Mouse (Mus musculus): ENCODE measurements around the gene Cav1. TPM values are rescaled to one million over a fixed set of nuclear protein-coding genes. Genes with fewer than 3 reads are reported as not detected.

The Cav1 gene
- polyA plus RNA-seq, 1 experiment from 2014 or later = 77.5 TPM

DNA sequence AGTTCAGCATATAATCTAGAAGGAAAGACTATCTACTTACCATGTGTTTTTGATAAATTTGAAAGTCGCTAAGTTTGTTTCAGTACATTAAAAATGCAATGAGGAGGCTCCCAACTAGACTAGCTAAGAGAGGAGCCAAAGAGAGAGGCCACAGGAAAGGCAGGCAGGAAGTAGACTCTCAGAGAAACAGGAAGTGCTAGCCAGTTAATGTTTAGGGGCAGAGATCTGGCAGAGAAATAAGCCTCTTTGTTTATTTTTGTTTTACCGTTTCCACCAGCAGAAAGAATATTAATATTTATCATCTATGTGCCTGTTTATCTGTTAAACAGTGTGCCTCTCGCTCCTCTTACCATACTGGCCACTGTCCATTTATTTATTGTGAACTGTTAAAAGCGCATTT, 19.8 kb upstream of the Cav1 start:
- H3K36me3 ChIP-seq = no peaks in the 10 kb centered on the region

GRCm38 (mm10) chr6:17295116-17295515, 11.0 kb upstream of the Cav1 start:
- Histone ChIP-seq H3K4me3 (no peak overlapping the region), H3K4me2 (no peak overlapping the region), H3K9me3 (no peaks in the 10 kb centered on the region), H3K27ac (no peak overlapping the region), H3K27me3 (no peaks in the 10 kb centered on the region), H3K9ac (no peak overlapping the region), H3K36me3 (no peaks in the 10 kb centered on the region), H3K4me1 (no peaks in the 10 kb centered on the region)
- 79% methylated on average over 5 of the region's 5 CpGs for WGBS
- no peak for ATAC-seq (ENCODE audit: insufficient number of reproducible peaks, insufficient read depth, low FRiP score, low TSS enrichment, low read depth)

More for the DNA sequence above, 19.8 kb upstream of the Cav1 start:
- no peak overlapping the region for H3K4me3 ChIP-seq
- no peak overlapping the region for H3K27ac ChIP-seq
- WGBS = 71% methylated on average over 4 of the region's 4 CpGs
- H3K27me3 ChIP-seq = no peaks in the 10 kb centered on the region
- no peak overlapping the region for H3K4me2 ChIP-seq
- peaks cover 9% of the 10 kb centered on the region for H3K4me1 ChIP-seq
- no peak for ATAC-seq (ENCODE audit: insufficient number of reproducible peaks, insufficient read depth, low FRiP score, low TSS enrichment, low read depth)
- no peaks in the 10 kb centered on the region for H3K9me3 ChIP-seq
- H3K9ac ChIP-seq = no peak overlapping the region

DNA sequence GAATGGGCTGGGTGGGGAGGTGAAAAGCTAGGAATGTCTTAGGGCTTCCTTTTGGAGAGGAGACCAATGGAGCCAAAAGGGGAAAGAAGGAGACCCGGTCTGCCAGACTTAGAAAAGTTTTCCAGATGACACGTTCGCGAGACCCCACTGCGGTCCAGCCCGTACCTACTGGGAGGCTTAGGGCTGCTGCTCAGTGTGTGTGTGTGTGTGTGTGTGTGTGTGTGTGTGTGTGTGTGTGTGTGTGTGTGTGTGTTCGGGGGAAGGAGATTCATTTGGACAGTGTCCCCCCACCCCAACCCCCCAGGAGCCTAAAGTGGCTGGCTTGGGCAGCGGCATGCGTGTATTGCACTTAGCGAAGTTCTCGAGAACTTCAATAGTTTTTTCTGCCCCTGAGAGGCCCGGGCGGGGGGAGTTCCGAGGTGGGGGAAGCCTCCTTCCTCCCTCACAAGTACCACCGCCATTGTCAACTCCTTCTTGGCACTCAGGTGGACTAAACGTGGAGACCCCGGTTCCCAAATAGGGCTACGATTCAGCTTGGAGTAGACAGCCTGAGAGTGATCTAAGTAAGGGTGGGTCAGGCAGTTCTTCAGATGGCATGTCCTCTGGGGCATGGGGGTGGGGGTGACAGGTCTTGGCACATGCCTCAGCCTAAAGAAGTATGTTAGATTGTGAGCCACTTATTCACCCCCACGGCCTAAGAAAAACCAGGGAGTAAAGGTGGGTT, 629 bp downstream of the Cav1 start:
- peak overlapping the region; percentile 12; the same call in 1 of the 2 replicates for H3K27ac ChIP-seq
- peaks cover 21% of the 10 kb centered on the region for H3K4me1 ChIP-seq
- peak overlapping the region; percentile 68 for H3K9ac ChIP-seq
- peak overlapping the region; percentile 94 for H3K4me2 ChIP-seq
- H3K36me3 ChIP-seq = no peaks in the 10 kb centered on the region
- peak overlapping the region; percentile 50 for H3K4me3 ChIP-seq
- WGBS = 1% methylated on average over 18 of the region's 19 CpGs
- ATAC-seq (ENCODE audit: insufficient number of reproducible peaks, insufficient read depth, low FRiP score, low TSS enrichment, low read depth) = no peak
- peaks cover 27% of the 10 kb centered on the region for H3K27me3 ChIP-seq
- no peaks in the 10 kb centered on the region for H3K9me3 ChIP-seq

DNA sequence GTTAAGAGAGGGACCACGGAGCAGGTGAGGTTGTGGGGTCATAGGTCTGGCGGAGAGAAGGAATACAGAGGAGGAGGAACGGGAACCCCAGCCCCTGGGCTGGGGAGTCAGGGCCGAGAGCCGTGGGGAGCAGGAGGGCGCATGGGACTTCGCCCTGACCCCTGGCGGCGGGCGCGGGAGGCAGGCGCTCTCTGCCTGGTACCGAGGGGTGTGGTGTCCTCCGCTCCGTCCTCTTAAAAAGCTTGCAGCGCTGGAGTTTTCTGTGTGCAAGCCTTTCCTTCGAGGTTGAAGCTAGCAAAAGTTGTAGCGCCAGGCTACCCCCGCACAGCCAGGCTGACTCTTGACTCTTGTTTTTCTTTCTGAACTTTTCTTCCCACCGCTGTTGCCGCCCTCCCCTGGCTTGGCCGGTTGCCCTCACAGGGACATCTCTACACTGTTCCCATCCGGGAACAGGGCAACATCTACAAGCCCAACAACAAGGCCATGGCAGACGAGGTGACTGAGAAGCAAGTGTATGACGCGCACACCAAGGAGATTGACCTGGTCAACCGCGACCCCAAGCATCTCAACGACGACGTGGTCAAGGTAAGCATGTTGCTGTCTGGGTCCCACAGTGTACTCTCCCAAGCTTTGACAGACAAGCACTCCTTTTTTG, 1.5 kb downstream of the Cav1 start:
- peak; percentile 78; the same call in 1 of the 2 replicates for ATAC-seq (ENCODE audit: insufficient number of reproducible peaks, insufficient read depth, low FRiP score, low TSS enrichment, low read depth)
- WGBS = 3% methylated on average over 31 of the region's 31 CpGs
- no peaks in the 10 kb centered on the region for H3K36me3 ChIP-seq
- H3K9ac ChIP-seq = peak overlapping the region; percentile 68
- no peak overlapping the region for H3K27ac ChIP-seq
- H3K4me3 ChIP-seq = peak overlapping the region; percentile 50
- H3K4me2 ChIP-seq = peak overlapping the region; percentile 94
- peaks cover 27% of the 10 kb centered on the region for H3K27me3 ChIP-seq
- peaks cover 21% of the 10 kb centered on the region for H3K4me1 ChIP-seq
- H3K9me3 ChIP-seq = no peaks in the 10 kb centered on the region

DNA sequence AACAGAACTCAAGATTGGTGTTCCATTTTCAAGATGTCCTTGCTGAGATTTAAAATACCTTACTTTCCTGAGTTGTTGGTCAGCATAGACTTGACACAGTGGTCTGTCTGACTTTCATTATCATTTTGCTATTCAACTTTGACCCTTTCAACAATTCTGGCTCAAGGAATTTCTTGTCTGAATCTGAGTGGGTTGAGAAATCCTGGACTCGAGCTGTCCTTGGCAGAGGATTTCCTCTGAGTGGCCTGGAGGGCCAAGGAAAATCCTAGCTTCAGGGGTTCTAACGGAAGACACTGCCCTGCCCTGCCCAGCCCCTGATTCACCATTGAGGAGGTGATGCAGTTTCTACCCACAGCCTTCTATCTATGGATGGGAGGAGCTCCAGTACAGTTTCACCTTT, 2.5 kb downstream of the Cav1 start:
- whole genome bisulfite sequencing = 40% methylated on average over 2 of the region's 2 CpGs
- no peak overlapping the region for H3K27ac ChIP-seq
- H3K36me3 ChIP-seq = no peaks in the 10 kb centered on the region
- ATAC-seq (ENCODE audit: insufficient number of reproducible peaks, insufficient read depth, low FRiP score, low TSS enrichment, low read depth) = no peak
- H3K4me2 ChIP-seq = peak overlapping the region; percentile 94
- peaks cover 21% of the 10 kb centered on the region for H3K4me1 ChIP-seq
- H3K9ac ChIP-seq = no peak overlapping the region
- peaks cover 27% of the 10 kb centered on the region for H3K27me3 ChIP-seq
- H3K9me3 ChIP-seq = no peaks in the 10 kb centered on the region
- no peak overlapping the region for H3K4me3 ChIP-seq

DNA sequence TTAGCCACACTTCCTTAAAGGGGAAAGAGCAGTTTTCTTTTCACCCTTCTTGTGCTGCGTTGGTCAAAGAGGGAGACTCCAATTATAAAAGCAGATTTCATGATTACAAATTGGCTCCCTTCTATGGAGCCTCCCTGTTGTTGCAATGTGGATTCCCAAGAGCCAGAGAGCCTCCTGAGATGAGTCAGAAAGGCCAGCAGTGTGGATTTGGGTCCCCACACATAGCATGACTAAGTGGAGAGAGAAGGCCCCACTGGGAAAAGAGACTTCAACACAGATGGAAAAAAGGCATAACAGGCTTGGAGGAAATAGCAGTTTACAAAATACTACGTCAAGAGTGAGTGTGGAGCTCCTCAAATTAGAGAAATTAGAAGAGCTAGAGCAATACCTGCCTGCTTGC, 3.1 kb downstream of the Cav1 start:
- no peak overlapping the region for H3K9ac ChIP-seq
- no peak overlapping the region for H3K4me3 ChIP-seq
- peaks cover 27% of the 10 kb centered on the region for H3K27me3 ChIP-seq
- no peak for ATAC-seq (ENCODE audit: insufficient number of reproducible peaks, insufficient read depth, low FRiP score, low TSS enrichment, low read depth)
- no peak overlapping the region for H3K4me2 ChIP-seq
- H3K36me3 ChIP-seq = no peaks in the 10 kb centered on the region
- no peak overlapping the region for H3K27ac ChIP-seq
- peaks cover 21% of the 10 kb centered on the region for H3K4me1 ChIP-seq
- H3K9me3 ChIP-seq = no peaks in the 10 kb centered on the region
- WGBS = 76% methylated on average over 2 of the region's 2 CpGs

DNA sequence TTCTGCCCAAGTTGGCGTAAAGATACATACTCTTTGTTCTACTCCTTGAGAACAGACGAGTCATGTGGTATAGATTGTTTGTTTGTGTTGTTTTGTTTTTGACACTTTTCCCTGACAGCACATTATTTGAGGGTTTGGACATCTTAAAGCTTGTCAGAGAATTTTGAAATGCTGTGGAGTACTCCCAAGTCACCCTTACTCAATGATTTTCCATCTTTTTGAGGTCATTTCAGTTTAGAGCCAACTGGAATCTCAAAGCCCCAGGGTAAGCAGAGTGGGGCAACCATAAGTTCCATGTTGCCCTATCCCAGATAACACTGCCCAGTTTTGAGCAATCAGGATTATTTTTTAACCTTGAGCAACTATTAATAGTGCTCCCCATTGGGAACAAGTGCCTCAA, 8.1 kb downstream of the Cav1 start:
- 84% methylated on average over 2 of the region's 2 CpGs for WGBS
- no peaks in the 10 kb centered on the region for H3K9me3 ChIP-seq
- no peak for ATAC-seq (ENCODE audit: insufficient number of reproducible peaks, insufficient read depth, low FRiP score, low TSS enrichment, low read depth)
- no peak overlapping the region for H3K27ac ChIP-seq
- H3K36me3 ChIP-seq = no peaks in the 10 kb centered on the region
- H3K4me2 ChIP-seq = no peak overlapping the region
- H3K27me3 ChIP-seq = 0 out of 2 replicates have a peak, but pooled peaks cover 6% of the 10 kb centered on the region
- no peak overlapping the region for H3K4me3 ChIP-seq
- 0 out of 2 replicates have a peak, but pooled peaks cover 9% of the 10 kb centered on the region for H3K4me1 ChIP-seq
- no peak overlapping the region for H3K9ac ChIP-seq

GRCm38 (mm10) chr6:17314659-17315616, 8.8 kb downstream of the Cav1 start:
- WGBS = 77% methylated on average over 5 of the region's 5 CpGs
- Histone ChIP-seq H3K27ac (no peak overlapping the region), H3K4me1 (0 out of 2 replicates have a peak, but pooled peaks cover 9% of the 10 kb centered on the region), H3K9me3 (no peaks in the 10 kb centered on the region), H3K4me3 (no peak overlapping the region), H3K27me3 (no peaks in the 10 kb centered on the region), H3K9ac (no peak overlapping the region), H3K4me2 (no peak overlapping the region), H3K36me3 (no peaks in the 10 kb centered on the region)
- ATAC-seq (ENCODE audit: insufficient number of reproducible peaks, insufficient read depth, low FRiP score, low TSS enrichment, low read depth) = no peak

- no peak overlapping the region for H3K9ac ChIP-seq
- no peak overlapping the region for H3K4me3 ChIP-seq
- 0 out of 2 replicates have a peak, but pooled peaks cover 9% of the 10 kb centered on the region for H3K4me1 ChIP-seq
- no peaks in the 10 kb centered on the region for H3K27me3 ChIP-seq
- no peaks in the 10 kb centered on the region for H3K36me3 ChIP-seq
- H3K9me3 ChIP-seq = no peaks in the 10 kb centered on the region
- 65% methylated on average over 15 of the region's 15 CpGs for WGBS
- H3K27ac ChIP-seq = peak overlapping the region; percentile 69
- peak; percentile 85 for ATAC-seq (ENCODE audit: insufficient number of reproducible peaks, insufficient read depth, low FRiP score, low TSS enrichment, low read depth)
- no peak overlapping the region for H3K4me2 ChIP-seq
Observed at GRCm38 (mm10) chr6:17316294-17317166, 10.4 kb downstream of the Cav1 start.

- 0 out of 2 replicates have a peak, but pooled peaks cover 9% of the 10 kb centered on the region for H3K4me1 ChIP-seq
- ATAC-seq (ENCODE audit: insufficient number of reproducible peaks, insufficient read depth, low FRiP score, low TSS enrichment, low read depth) = peak; percentile 15; the same call in 1 of the 2 replicates
- no peaks in the 10 kb centered on the region for H3K36me3 ChIP-seq
- WGBS = 42% methylated on average over 1 of the region's 1 CpGs
- H3K4me3 ChIP-seq = no peak overlapping the region
- H3K4me2 ChIP-seq = no peak overlapping the region
- no peaks in the 10 kb centered on the region for H3K27me3 ChIP-seq
- H3K27ac ChIP-seq = peak overlapping the region; percentile 48; the same call in 1 of the 2 replicates
- H3K9me3 ChIP-seq = no peaks in the 10 kb centered on the region
- no peak overlapping the region for H3K9ac ChIP-seq
Observed at GRCm38 (mm10) chr6:17317167-17317524, 11.0 kb downstream of the Cav1 start.

Data from embryonic facial prominence, embryonic 13.5 days (tissue).